Mouse (Mus musculus) hindbrain, embryonic 12.5 days (tissue): ENCODE measurements around the gene Vps8. TPM values are rescaled to one million over a fixed set of nuclear protein-coding genes. Genes with fewer than 3 reads are reported as not detected.

Source experiments
- ATAC-seq: fragments of 200-750 bp; cut with Nextera tagmentation; 2 replicates; pipeline ENCODE4 v1.8.0; 2017; ENCODE audit warnings: moderate TSS enrichment; ENCODE audit not compliant: low FRiP score
- H3K27ac ChIP-seq: fragments of 300-500 bp; sonication (generic); 2 replicates; pipeline ENCODE4 v1.5.1; 2016; ENCODE audit warnings: mild to moderate bottlenecking
- H3K27me3 ChIP-seq: fragments of 300-500 bp; sonication (generic); 2 replicates; pipeline ENCODE4 v1.6.1; 2016; ENCODE audit warnings: mild to moderate bottlenecking
- H3K36me3 ChIP-seq: fragments of 300-500 bp; sonication (generic); 2 replicates; pipeline ENCODE4 v1.6.1; 2016; ENCODE audit warnings: mild to moderate bottlenecking
- H3K4me1 ChIP-seq: fragments of 300-500 bp; sonication (generic); 2 replicates; pipeline ENCODE4 v1.6.1; 2016
- H3K4me2 ChIP-seq: fragments of 300-500 bp; sonication (generic); replicated peaks from 2 replicates; pipeline ENCODE4 v1.6.1; 2016; ENCODE audit warnings: mild to moderate bottlenecking
- H3K4me3 ChIP-seq: fragments of 300-500 bp; sonication (generic); 2 replicates; pipeline ENCODE4 v1.5.1; 2016; ENCODE audit warnings: mild to moderate bottlenecking
- H3K9ac ChIP-seq: fragments of 300-500 bp; sonication (generic); 2 replicates; pipeline ENCODE4 v1.6.1; 2016; ENCODE audit warnings: mild to moderate bottlenecking, moderate library complexity
- H3K9me3 ChIP-seq: fragments of 300-500 bp; sonication (generic); replicated peaks from 2 replicates; pipeline ENCODE4 v1.6.1; 2016; ENCODE audit warnings: mild to moderate bottlenecking
- WGBS: fragments of 180-500 bp; shearing (Covaris S2); methylation state at CpG from one replicate; pipeline ENCODE4 v1.1.7; 2016; 5-methylcytosine and 5-hydroxymethylcytosine counted together
- polyA plus RNA-seq: library from polyadenylated mRNA; unstranded; fragments of >200 nt; fragmentation: Nextera tagmentation; extraction: Ambion mirVana; gene quantifications from 2 replicates; pipeline ENCODE4 v1.2.1, GENCODE M21; 2016

The Vps8 gene
- polyA plus RNA-seq, 1 experiment from 2014 or later: 28.0 TPM

- H3K36me3 ChIP-seq: no peaks in the 10 kb centered on the region
- 94% methylated on average over 6 of the region's 6 CpGs for WGBS
- H3K27me3 ChIP-seq: no peaks in the 10 kb centered on the region
- no peaks in the 10 kb centered on the region for H3K4me1 ChIP-seq
- no peak overlapping the region for H3K27ac ChIP-seq
- ATAC-seq: no peak
- no peak overlapping the region for H3K9ac ChIP-seq
- no peaks in the 10 kb centered on the region for H3K9me3 ChIP-seq
- H3K4me2 ChIP-seq: no peak overlapping the region
- H3K4me3 ChIP-seq: no peak overlapping the region
Measured at GRCm38 (mm10) chr16:21589110-21589509, 166.2 kb downstream of the Vps8 start.

GRCm38 (mm10) chr16:21590806-21591205, 167.9 kb downstream of the Vps8 start:
- no peak for ATAC-seq
- H3K27me3 ChIP-seq: no peaks in the 10 kb centered on the region
- H3K4me3 ChIP-seq: no peak overlapping the region
- no peaks in the 10 kb centered on the region for H3K9me3 ChIP-seq
- H3K9ac ChIP-seq: no peak overlapping the region
- no peak overlapping the region for H3K27ac ChIP-seq
- H3K4me2 ChIP-seq: no peak overlapping the region
- 75% methylated on average over 5 of the region's 5 CpGs for WGBS
- no peaks in the 10 kb centered on the region for H3K4me1 ChIP-seq
- no peaks in the 10 kb centered on the region for H3K36me3 ChIP-seq

- Histone ChIP-seq H3K4me2 (no peak overlapping the region), H3K27me3 (no peaks in the 10 kb centered on the region), H3K9ac (no peak overlapping the region), H3K4me1 (no peaks in the 10 kb centered on the region), H3K27ac (no peak overlapping the region), H3K4me3 (no peak overlapping the region), H3K36me3 (no peaks in the 10 kb centered on the region), H3K9me3 (no peaks in the 10 kb centered on the region)
- no peak for ATAC-seq
- 92% methylated on average over 2 of the region's 2 CpGs for WGBS
Measured at GRCm38 (mm10) chr16:21591511-21591910, 168.6 kb downstream of the Vps8 start.

GRCm38 (mm10) chr16:21595539-21595938, 172.6 kb downstream of the Vps8 start:
- no peak overlapping the region for H3K9ac ChIP-seq
- WGBS: 84% methylated on average over 6 of the region's 6 CpGs
- H3K4me1 ChIP-seq: no peaks in the 10 kb centered on the region
- no peaks in the 10 kb centered on the region for H3K36me3 ChIP-seq
- no peak overlapping the region for H3K27ac ChIP-seq
- ATAC-seq: no peak
- no peak overlapping the region for H3K4me3 ChIP-seq
- H3K9me3 ChIP-seq: no peaks in the 10 kb centered on the region
- no peak overlapping the region for H3K4me2 ChIP-seq
- no peaks in the 10 kb centered on the region for H3K27me3 ChIP-seq

- 89% methylated on average over 6 of the region's 6 CpGs for WGBS
Measured at GRCm38 (mm10) chr16:21604354-21604753, 181.4 kb downstream of the Vps8 start.

GRCm38 (mm10) chr16:21606249-21607020, 183.5 kb downstream of the Vps8 start:
- Histone ChIP-seq H3K27ac (no peak overlapping the region), H3K4me2 (no peak overlapping the region), H3K36me3 (no peaks in the 10 kb centered on the region), H3K9ac (no peak overlapping the region), H3K4me1 (peaks cover 7% of the 10 kb centered on the region; the same call in 1 of the 2 replicates), H3K27me3 (no peaks in the 10 kb centered on the region), H3K4me3 (no peak overlapping the region), H3K9me3 (no peaks in the 10 kb centered on the region)
- WGBS: 88% methylated on average over 6 of the region's 6 CpGs
- no peak for ATAC-seq

More at GRCm38 (mm10) chr16:21604354-21604753, 181.4 kb downstream of the Vps8 start:
- H3K9me3 ChIP-seq: no peaks in the 10 kb centered on the region
- no peaks in the 10 kb centered on the region for H3K27me3 ChIP-seq
- H3K27ac ChIP-seq: no peak overlapping the region
- no peaks in the 10 kb centered on the region for H3K36me3 ChIP-seq
- no peak overlapping the region for H3K4me3 ChIP-seq
- no peak overlapping the region for H3K9ac ChIP-seq
- H3K4me1 ChIP-seq: peaks cover 7% of the 10 kb centered on the region; the same call in 1 of the 2 replicates
- no peak overlapping the region for H3K4me2 ChIP-seq
- no peak for ATAC-seq

- H3K36me3 ChIP-seq: no peaks in the 10 kb centered on the region
- no peak overlapping the region for H3K4me3 ChIP-seq
- no peak for ATAC-seq
- no peak overlapping the region for H3K9ac ChIP-seq
- H3K27me3 ChIP-seq: no peaks in the 10 kb centered on the region
- H3K4me1 ChIP-seq: peaks cover 7% of the 10 kb centered on the region; the same call in 1 of the 2 replicates
- H3K4me2 ChIP-seq: no peak overlapping the region
- H3K9me3 ChIP-seq: no peaks in the 10 kb centered on the region
- 87% methylated on average over 8 of the region's 8 CpGs for WGBS
- no peak overlapping the region for H3K27ac ChIP-seq
Measured at GRCm38 (mm10) chr16:21607021-21607650, 184.2 kb downstream of the Vps8 start.

GRCm38 (mm10) chr16:21607651-21608040, 184.7 kb downstream of the Vps8 start:
- Histone ChIP-seq H3K9me3 (no peaks in the 10 kb centered on the region), H3K27ac (no peak overlapping the region), H3K36me3 (no peaks in the 10 kb centered on the region), H3K4me1 (peaks cover 7% of the 10 kb centered on the region; the same call in 1 of the 2 replicates), H3K27me3 (no peaks in the 10 kb centered on the region), H3K4me2 (no peak overlapping the region), H3K4me3 (no peak overlapping the region), H3K9ac (no peak overlapping the region)
- WGBS: 88% methylated on average over 5 of the region's 5 CpGs
- ATAC-seq: no peak

- Histone ChIP-seq H3K4me2 (no peak overlapping the region), H3K4me3 (no peak overlapping the region), H3K27me3 (no peaks in the 10 kb centered on the region), H3K4me1 (peaks cover 7% of the 10 kb centered on the region; the same call in 1 of the 2 replicates), H3K36me3 (no peaks in the 10 kb centered on the region), H3K9me3 (no peaks in the 10 kb centered on the region), H3K9ac (no peak overlapping the region), H3K27ac (0 out of 2 replicates have a peak overlapping the region, but pooled peaks have one; percentile 49)
- ATAC-seq: peak; percentile 54; the same call in 1 of the 2 replicates
- WGBS: 69% methylated on average over 10 of the region's 10 CpGs
Measured at GRCm38 (mm10) chr16:21608176-21608865, 185.4 kb downstream of the Vps8 start.

- Histone ChIP-seq H3K4me2 (no peak overlapping the region), H3K27ac (no peak overlapping the region), H3K9me3 (no peaks in the 10 kb centered on the region), H3K4me3 (no peak overlapping the region), H3K36me3 (no peaks in the 10 kb centered on the region), H3K9ac (no peak overlapping the region), H3K4me1 (peaks cover 7% of the 10 kb centered on the region; the same call in 1 of the 2 replicates), H3K27me3 (no peaks in the 10 kb centered on the region)
- ATAC-seq: no peak
- WGBS: 92% methylated on average over 4 of the region's 4 CpGs
Measured at GRCm38 (mm10) chr16:21610473-21610872, 187.6 kb downstream of the Vps8 start.

GRCm38 (mm10) chr16:21615802-21616201, 192.9 kb downstream of the Vps8 start:
- no peaks in the 10 kb centered on the region for H3K27me3 ChIP-seq
- no peak overlapping the region for H3K4me3 ChIP-seq
- 0 out of 2 replicates have a peak, but pooled peaks cover 2% of the 10 kb centered on the region for H3K4me1 ChIP-seq
- no peak for ATAC-seq
- no peak overlapping the region for H3K27ac ChIP-seq
- WGBS: 54% methylated on average over 7 of the region's 7 CpGs
- 0 out of 2 replicates have a peak, but pooled peaks cover 2% of the 10 kb centered on the region for H3K36me3 ChIP-seq
- H3K9me3 ChIP-seq: 0 out of 2 replicates have a peak, but pooled peaks cover 4% of the 10 kb centered on the region
- H3K9ac ChIP-seq: no peak overlapping the region
- H3K4me2 ChIP-seq: no peak overlapping the region

- whole genome bisulfite sequencing: 97% methylated on average over 2 of the region's 2 CpGs
- H3K27me3 ChIP-seq: no peaks in the 10 kb centered on the region
- ATAC-seq: no peak
- H3K27ac ChIP-seq: no peak overlapping the region
- H3K4me2 ChIP-seq: no peak overlapping the region
- 0 out of 2 replicates have a peak, but pooled peaks cover 4% of the 10 kb centered on the region for H3K9me3 ChIP-seq
- peaks cover 3% of the 10 kb centered on the region; the same call in 1 of the 2 replicates for H3K4me1 ChIP-seq
- no peak overlapping the region for H3K4me3 ChIP-seq
- 0 out of 2 replicates have a peak, but pooled peaks cover 2% of the 10 kb centered on the region for H3K36me3 ChIP-seq
- no peak overlapping the region for H3K9ac ChIP-seq
Measured at GRCm38 (mm10) chr16:21620630-21621029, 197.7 kb downstream of the Vps8 start.
